Mouse (Mus musculus): ENCODE results near the gene Sox5. TPM values are rescaled to one million over a fixed set of nuclear protein-coding genes. Genes with fewer than 3 reads are reported as not detected.

The Sox5 gene
- polyA plus RNA-seq, 1 experiment: 0.81 TPM

DNA sequence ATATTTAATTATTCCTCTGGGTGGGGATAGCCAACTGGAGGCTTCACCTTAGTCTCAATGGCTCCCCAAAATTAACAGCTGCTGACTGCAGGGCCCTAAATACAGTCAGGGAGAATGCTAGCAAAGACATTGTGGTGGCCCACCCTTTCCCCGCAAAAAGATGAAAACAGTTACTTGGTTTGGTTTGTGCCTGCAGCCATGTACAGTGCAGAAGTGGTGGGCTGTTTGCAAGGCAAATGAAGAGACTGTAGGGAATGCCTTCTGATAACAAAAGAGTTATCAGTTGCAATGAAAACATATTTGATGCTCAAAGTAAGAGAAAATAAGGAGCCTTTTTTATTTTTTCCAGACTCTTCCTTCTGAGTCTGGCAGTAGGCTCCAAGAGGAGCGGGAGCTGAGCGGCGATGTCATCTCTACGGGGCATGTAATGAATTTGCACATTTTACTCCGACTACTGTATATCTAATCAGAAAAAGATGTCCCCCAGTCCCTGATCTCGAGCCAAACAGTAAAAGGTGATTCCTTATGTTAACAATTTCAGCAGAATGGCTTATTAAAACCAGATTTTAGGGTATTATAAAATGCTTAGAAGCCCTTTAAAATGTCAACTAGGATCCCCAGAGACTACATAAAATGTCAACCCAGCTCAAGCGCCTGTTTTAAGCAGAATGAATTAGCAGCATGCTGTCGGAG lies 943.2 kb downstream of the Sox5 start:
- Histone ChIP-seq H3K27ac (ENCODE audit: control insufficient read depth, insufficient read depth, low read length) (no peak overlapping the region), H3K36me3 (ENCODE audit: control insufficient read depth, insufficient read depth, low read length) (no peaks in the 10 kb centered on the region), H3K4me1 (replicated peaks; ENCODE audit: control insufficient read depth, insufficient read depth, low read length) (peaks cover 7% of the 10 kb centered on the region), H3K27me3 (ENCODE audit: control insufficient read depth, insufficient read depth, low read length) (no peaks in the 10 kb centered on the region), H3K4me3 (ENCODE audit: control insufficient read depth, insufficient read depth, low read length) (no peak overlapping the region)
- 95% methylated on average over 9 of the region's 9 CpGs for WGBS
- TF ChIP-seq POLR2A (IDR thresholded peaks at IDR 0.05; ENCODE audit: control insufficient read depth, extremely low read depth, insufficient read depth, low read length, poor library complexity) (no peak), CTCF (IDR thresholded peaks at IDR 0.05; ENCODE audit: borderline replicate concordance, control insufficient read depth, extremely low read depth, insufficient read depth, low read length, poor library complexity) (no peak)
- no peak for DNase-seq

DNA sequence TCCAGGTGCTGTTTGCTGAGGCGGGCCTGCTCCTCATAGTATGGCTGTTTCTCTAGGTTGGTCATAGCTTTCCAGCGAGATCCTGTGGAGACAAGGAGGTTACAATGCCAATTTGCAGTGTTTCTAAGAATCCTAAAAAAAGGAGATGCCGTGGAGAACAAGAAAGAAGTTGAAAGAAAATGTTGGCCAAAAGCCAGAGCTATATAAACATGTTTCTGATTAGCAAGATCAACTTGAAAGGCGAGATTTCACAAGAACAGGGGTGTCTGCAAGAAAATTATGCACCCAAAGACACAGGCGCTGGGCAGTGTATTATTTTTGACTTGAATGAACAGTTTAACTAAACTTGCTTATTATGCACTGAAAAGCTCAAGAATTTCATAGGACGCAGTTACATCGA lies 946.4 kb downstream of the Sox5 start:
- 96% methylated on average over 7 of the region's 7 CpGs for WGBS
- H3K4me3 ChIP-seq (ENCODE audit: control insufficient read depth, insufficient read depth, low read length): no peak overlapping the region
- H3K27me3 ChIP-seq (ENCODE audit: control insufficient read depth, insufficient read depth, low read length): no peaks in the 10 kb centered on the region
- TF ChIP-seq POLR2A (IDR thresholded peaks at IDR 0.05; ENCODE audit: control insufficient read depth, extremely low read depth, insufficient read depth, low read length, poor library complexity): no peak
- no peak for TF ChIP-seq CTCF (IDR thresholded peaks at IDR 0.05; ENCODE audit: borderline replicate concordance, control insufficient read depth, extremely low read depth, insufficient read depth, low read length, poor library complexity)
- H3K36me3 ChIP-seq (ENCODE audit: control insufficient read depth, insufficient read depth, low read length): no peaks in the 10 kb centered on the region
- H3K27ac ChIP-seq (ENCODE audit: control insufficient read depth, insufficient read depth, low read length): no peak overlapping the region
- peaks cover 11% of the 10 kb centered on the region for H3K4me1 ChIP-seq (replicated peaks; ENCODE audit: control insufficient read depth, insufficient read depth, low read length)
- DNase-seq: no peak

DNA sequence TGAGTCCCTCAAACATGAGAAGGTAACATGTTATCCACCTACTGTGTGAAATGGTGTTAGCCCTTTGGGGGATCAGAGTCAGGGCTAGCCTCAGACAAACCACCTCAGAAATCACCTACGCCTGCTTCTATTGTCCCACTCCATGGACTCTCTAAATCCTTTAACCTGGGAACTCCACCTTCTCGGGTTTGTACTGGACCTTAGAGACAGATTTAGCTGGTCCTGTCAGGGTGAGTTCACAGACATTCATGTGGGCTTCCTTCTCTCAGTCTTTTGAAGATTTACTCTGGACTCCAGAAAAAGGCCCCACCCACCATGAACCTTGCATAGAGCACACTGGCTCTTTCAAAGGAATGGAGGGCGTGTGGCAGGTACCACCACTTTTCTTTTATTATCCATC lies 947.8 kb downstream of the Sox5 start:
- no peak overlapping the region for H3K4me3 ChIP-seq (ENCODE audit: control insufficient read depth, insufficient read depth, low read length)
- H3K27me3 ChIP-seq (ENCODE audit: control insufficient read depth, insufficient read depth, low read length): no peaks in the 10 kb centered on the region
- H3K36me3 ChIP-seq (ENCODE audit: control insufficient read depth, insufficient read depth, low read length): no peaks in the 10 kb centered on the region
- TF ChIP-seq CTCF (IDR thresholded peaks at IDR 0.05; ENCODE audit: borderline replicate concordance, control insufficient read depth, extremely low read depth, insufficient read depth, low read length, poor library complexity): no peak
- TF ChIP-seq POLR2A (IDR thresholded peaks at IDR 0.05; ENCODE audit: control insufficient read depth, extremely low read depth, insufficient read depth, low read length, poor library complexity): no peak
- H3K27ac ChIP-seq (ENCODE audit: control insufficient read depth, insufficient read depth, low read length): no peak overlapping the region
- DNase-seq: no peak
- H3K4me1 ChIP-seq (replicated peaks; ENCODE audit: control insufficient read depth, insufficient read depth, low read length): peaks cover 11% of the 10 kb centered on the region
- WGBS: 95% methylated on average over 3 of the region's 3 CpGs

DNA sequence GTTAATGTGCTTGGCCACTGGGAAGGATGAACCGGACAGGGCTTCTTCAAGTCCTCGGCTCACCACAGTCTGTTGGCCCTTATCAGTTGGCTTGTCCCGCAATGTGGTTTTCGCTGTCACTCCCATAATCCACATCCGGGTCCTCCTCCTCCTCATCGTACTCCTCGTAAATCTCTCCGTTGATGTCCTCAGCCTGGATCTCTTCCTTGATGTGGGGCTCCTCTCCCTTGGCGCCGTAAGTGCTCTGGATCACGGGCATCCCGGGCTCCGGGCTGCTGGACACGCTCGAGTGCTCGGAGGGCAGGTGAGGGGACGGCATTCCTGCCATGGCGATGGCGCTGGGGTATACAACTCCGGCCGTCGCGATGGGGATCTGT lies 948.6 kb downstream of the Sox5 start:
- no peaks in the 10 kb centered on the region for H3K27me3 ChIP-seq (ENCODE audit: control insufficient read depth, insufficient read depth, low read length)
- H3K4me1 ChIP-seq (replicated peaks; ENCODE audit: control insufficient read depth, insufficient read depth, low read length): peaks cover 11% of the 10 kb centered on the region
- DNase-seq: no peak
- H3K27ac ChIP-seq (ENCODE audit: control insufficient read depth, insufficient read depth, low read length): no peak overlapping the region
- no peaks in the 10 kb centered on the region for H3K36me3 ChIP-seq (ENCODE audit: control insufficient read depth, insufficient read depth, low read length)
- 96% methylated on average over 23 of the region's 23 CpGs for WGBS
- no peak overlapping the region for H3K4me3 ChIP-seq (ENCODE audit: control insufficient read depth, insufficient read depth, low read length)
- TF ChIP-seq CTCF (IDR thresholded peaks at IDR 0.05; ENCODE audit: borderline replicate concordance, control insufficient read depth, extremely low read depth, insufficient read depth, low read length, poor library complexity) (no peak), POLR2A (IDR thresholded peaks at IDR 0.05; ENCODE audit: control insufficient read depth, extremely low read depth, insufficient read depth, low read length, poor library complexity) (no peak)

DNA sequence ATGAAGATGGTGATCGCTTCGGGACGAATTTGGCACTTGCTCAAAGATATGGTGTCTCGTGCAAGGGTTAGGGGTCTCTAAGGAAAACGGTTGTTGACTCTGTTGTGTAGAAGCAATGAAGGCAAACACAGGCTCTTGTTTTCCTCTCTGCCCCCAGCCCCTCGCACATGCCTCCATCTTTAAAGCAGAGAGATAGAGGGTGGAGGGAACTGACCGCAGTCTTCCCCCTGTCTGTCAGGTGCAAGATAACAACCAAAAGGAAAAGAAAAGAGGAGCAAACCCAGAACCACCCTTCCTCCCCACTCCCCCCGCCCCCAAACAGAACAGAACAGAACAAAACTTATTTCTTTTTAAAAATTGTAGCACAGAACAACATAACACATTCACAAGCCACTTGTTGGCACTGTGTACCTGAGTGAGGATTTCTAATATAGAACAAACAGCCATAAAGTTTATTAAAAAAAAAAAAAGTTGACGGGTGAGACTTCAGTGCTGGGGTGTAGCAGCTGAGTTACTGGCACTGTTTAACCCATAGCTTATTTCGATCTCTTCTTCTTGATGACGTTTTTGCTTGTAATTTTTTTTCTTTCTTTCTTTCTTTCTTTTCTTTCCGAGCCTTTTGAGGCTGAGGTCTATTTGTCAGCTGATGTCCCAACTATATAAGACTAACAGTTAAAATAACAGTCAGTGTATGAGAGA lies 949.1 kb downstream of the Sox5 start:
- Histone ChIP-seq H3K4me3 (ENCODE audit: control insufficient read depth, insufficient read depth, low read length) (no peak overlapping the region), H3K27ac (ENCODE audit: control insufficient read depth, insufficient read depth, low read length) (no peak overlapping the region), H3K36me3 (ENCODE audit: control insufficient read depth, insufficient read depth, low read length) (no peaks in the 10 kb centered on the region), H3K27me3 (ENCODE audit: control insufficient read depth, insufficient read depth, low read length) (no peaks in the 10 kb centered on the region), H3K4me1 (replicated peaks; ENCODE audit: control insufficient read depth, insufficient read depth, low read length) (peaks cover 11% of the 10 kb centered on the region)
- TF ChIP-seq POLR2A (IDR thresholded peaks at IDR 0.05; ENCODE audit: control insufficient read depth, extremely low read depth, insufficient read depth, low read length, poor library complexity) (no peak), CTCF (IDR thresholded peaks at IDR 0.05; ENCODE audit: borderline replicate concordance, control insufficient read depth, extremely low read depth, insufficient read depth, low read length, poor library complexity) (no peak)
- no peak for DNase-seq
- WGBS: 85% methylated on average over 12 of the region's 12 CpGs

DNA sequence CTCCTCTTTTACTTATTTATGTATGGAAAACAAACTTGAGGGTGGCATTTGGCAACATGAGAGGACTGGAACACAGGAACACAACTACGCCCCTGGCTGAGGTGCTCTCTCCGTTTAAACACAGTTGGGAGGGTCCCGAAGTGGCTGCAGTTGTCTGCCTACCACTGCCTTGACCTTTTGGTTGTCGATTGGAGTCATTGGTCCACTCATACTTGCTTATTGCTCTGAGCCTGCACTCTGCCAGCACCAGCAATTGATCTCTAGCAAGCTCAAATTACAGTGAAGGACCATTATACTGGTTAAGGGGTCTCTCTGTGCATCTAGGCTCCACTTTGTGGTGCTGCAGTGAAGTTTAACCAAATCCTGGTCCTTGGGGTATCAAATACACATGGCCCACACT lies 950.5 kb downstream of the Sox5 start:
- H3K4me3 ChIP-seq (ENCODE audit: control insufficient read depth, insufficient read depth, low read length): no peak overlapping the region
- TF ChIP-seq POLR2A (IDR thresholded peaks at IDR 0.05; ENCODE audit: control insufficient read depth, extremely low read depth, insufficient read depth, low read length, poor library complexity) (no peak), CTCF (IDR thresholded peaks at IDR 0.05; ENCODE audit: borderline replicate concordance, control insufficient read depth, extremely low read depth, insufficient read depth, low read length, poor library complexity) (no peak)
- no peak for DNase-seq
- H3K27ac ChIP-seq (ENCODE audit: control insufficient read depth, insufficient read depth, low read length): no peak overlapping the region
- peaks cover 7% of the 10 kb centered on the region for H3K4me1 ChIP-seq (replicated peaks; ENCODE audit: control insufficient read depth, insufficient read depth, low read length)
- 85% methylated on average over 4 of the region's 4 CpGs for WGBS
- no peaks in the 10 kb centered on the region for H3K36me3 ChIP-seq (ENCODE audit: control insufficient read depth, insufficient read depth, low read length)
- no peaks in the 10 kb centered on the region for H3K27me3 ChIP-seq (ENCODE audit: control insufficient read depth, insufficient read depth, low read length)
